Mouse (Mus musculus): Measurements from ENCODE around the gene Hspbap1. TPM values are rescaled to one million over a fixed set of nuclear protein-coding genes. Genes with fewer than 3 reads are reported as not detected.
A peak's percentile ranks its signal among the peaks of the same experiment; 100 is the strongest.

Hspbap1 gene
- polyA plus RNA-seq, 1 experiment from 2014 or later, result 14.0 TPM

DNA sequence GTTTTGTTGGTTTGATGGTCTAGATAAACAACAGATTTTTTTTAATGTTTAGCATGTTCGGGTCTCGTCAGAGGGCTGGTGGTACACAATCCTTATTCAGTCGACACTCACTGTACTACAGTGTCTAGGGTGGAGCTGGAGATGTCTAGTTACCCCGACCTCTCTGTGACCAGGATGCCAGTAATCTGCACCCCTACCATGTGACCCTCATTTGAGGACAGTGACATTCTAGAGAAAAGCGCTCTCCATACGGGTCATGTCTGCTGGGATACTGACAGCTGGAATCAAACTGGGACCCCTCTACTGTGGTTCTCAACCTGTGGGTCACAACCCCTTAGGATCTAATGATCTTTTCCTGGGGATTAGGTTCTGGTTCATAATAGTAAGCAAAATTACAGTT lies 99.5 kb downstream of the Hspbap1 start:
- no peak overlapping the region for H3K4me3 ChIP-seq (ENCODE audit: low read depth, low read length)
- H3K4me2 ChIP-seq (ENCODE audit: low read depth, low read length), result no peak overlapping the region
- ATAC-seq (ENCODE audit: low read depth), result no peak
- 84% methylated on average over 6 of the region's 6 CpGs for WGBS
- H3K9me3 ChIP-seq (ENCODE audit: control insufficient read depth, low read length), result no peaks in the 10 kb centered on the region
- H3K36me3 ChIP-seq (ENCODE audit: control insufficient read depth, insufficient read depth, low read length), result no peaks in the 10 kb centered on the region
- H3K9ac ChIP-seq (replicated peaks; ENCODE audit: low read depth, low read length), result no peak overlapping the region
- peaks cover 3% of the 10 kb centered on the region; the same call in 1 of the 2 replicates for H3K4me1 ChIP-seq (ENCODE audit: control insufficient read depth, insufficient read depth, low read length)
- no peak overlapping the region for H3K27ac ChIP-seq (ENCODE audit: low read depth, low read length)
- peaks cover 7% of the 10 kb centered on the region; the same call in 1 of the 2 replicates for H3K27me3 ChIP-seq (ENCODE audit: control insufficient read depth, insufficient read depth, low read length)

DNA sequence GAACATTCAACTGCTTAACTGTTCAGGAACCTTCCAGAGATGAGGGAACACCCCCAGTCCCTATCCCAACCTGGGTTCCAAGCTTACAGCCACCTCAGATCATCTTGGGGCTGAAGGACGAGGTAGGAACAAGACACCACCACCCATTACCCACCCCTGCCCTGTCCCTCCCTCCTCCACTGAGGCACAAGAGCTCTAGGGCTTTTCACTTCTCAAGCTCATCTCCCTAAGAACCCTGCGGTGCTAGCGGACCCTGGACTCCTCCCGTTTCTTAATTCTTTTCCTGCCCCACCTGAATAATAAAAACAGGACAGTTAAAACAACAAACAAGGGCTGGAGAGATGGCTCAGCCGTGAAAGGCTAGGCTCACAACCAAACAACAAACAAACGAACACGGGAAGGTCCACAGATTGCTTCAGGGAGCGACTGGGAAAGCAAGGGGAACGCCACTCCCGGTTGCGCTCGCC lies 100.4 kb downstream of the Hspbap1 start:
- under 1% methylated on average over 12 of the region's 12 CpGs for WGBS
- Histone ChIP-seq H3K4me3 (ENCODE audit: low read depth, low read length) (peak overlapping the region; percentile 35), H3K4me1 (ENCODE audit: control insufficient read depth, insufficient read depth, low read length) (peaks cover 3% of the 10 kb centered on the region; the same call in 1 of the 2 replicates), H3K27ac (ENCODE audit: low read depth, low read length) (no peak overlapping the region), H3K4me2 (ENCODE audit: low read depth, low read length) (peak overlapping the region; percentile 70), H3K27me3 (ENCODE audit: control insufficient read depth, insufficient read depth, low read length) (peaks cover 7% of the 10 kb centered on the region; the same call in 1 of the 2 replicates), H3K36me3 (ENCODE audit: control insufficient read depth, insufficient read depth, low read length) (no peaks in the 10 kb centered on the region), H3K9me3 (ENCODE audit: control insufficient read depth, low read length) (no peaks in the 10 kb centered on the region), H3K9ac (replicated peaks; ENCODE audit: low read depth, low read length) (peak overlapping the region; percentile 8)
- no peak for ATAC-seq (ENCODE audit: low read depth)

DNA sequence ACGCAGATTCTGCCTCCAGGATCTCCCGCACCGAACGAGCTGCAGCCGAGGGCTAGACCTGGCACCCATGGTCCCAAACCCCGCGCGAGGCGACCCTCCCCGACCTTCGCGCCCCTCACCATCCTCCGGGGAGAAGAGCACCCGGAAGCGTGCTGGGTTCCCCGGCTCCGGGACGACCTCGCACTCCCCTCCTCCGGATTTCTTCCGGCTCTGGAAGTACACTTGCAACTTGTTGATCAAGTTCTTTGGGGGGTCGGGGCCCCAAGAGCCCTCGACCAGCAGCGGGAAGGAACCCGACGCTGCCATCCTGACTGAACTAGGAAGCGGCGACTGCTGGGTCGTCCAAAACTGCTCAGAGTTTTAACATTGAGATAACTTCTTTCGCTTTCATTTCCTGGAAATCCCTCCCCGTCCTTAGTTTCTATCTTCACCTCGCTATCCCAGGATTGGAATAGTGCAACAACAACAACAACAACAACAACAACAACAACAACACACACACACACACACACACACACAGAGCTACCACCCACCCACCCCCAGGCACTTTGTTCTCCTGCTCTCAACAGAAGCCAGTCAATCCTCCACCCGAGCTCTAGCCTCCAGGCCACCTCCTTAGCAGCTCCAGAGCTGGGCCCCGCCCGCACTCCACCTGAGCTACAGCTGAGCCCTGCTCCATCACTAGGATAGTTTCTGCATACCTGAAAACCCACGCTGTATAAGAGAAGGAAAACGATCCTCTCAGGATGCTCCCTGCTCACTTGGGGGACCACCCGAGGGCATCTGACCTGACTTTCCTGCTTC lies 101.1 kb downstream of the Hspbap1 start, which contains the start of gene Parp14:
Parp14 (minus strand) TSS at position 497 of the 804 bp plus-strand sequence.
- peak within 1 kb of the TSS; percentile 35 for H3K4me3 ChIP-seq (ENCODE audit: low read depth, low read length)
- H3K36me3 ChIP-seq (ENCODE audit: control insufficient read depth, insufficient read depth, low read length), result no peaks in the 10 kb centered on the region
- peak within 1 kb of the TSS; percentile 8 for H3K9ac ChIP-seq (replicated peaks; ENCODE audit: low read depth, low read length)
- H3K4me2 ChIP-seq (ENCODE audit: low read depth, low read length), result peak within 1 kb of the TSS; percentile 70
- H3K4me1 ChIP-seq (ENCODE audit: control insufficient read depth, insufficient read depth, low read length), result peaks cover 3% of the 10 kb centered on the region; the same call in 1 of the 2 replicates
- no peaks in the 10 kb centered on the region for H3K9me3 ChIP-seq (ENCODE audit: control insufficient read depth, low read length)
- no peak within 1 kb of the TSS for H3K27ac ChIP-seq (ENCODE audit: low read depth, low read length)
- 1% methylated on average over 38 of the region's 38 CpGs for WGBS
- H3K27me3 ChIP-seq (ENCODE audit: control insufficient read depth, insufficient read depth, low read length), result peaks cover 7% of the 10 kb centered on the region; the same call in 1 of the 2 replicates
- ATAC-seq (ENCODE audit: low read depth), result 0 out of 2 replicates have a peak, but pooled peaks have one; percentile 24

GRCm38 (mm10) chr16:35871898-35872297 lies 101.7 kb downstream of the Hspbap1 start:
- Histone ChIP-seq H3K27ac (ENCODE audit: low read depth, low read length) (no peak overlapping the region), H3K4me2 (ENCODE audit: low read depth, low read length) (peak overlapping the region; percentile 70), H3K9me3 (ENCODE audit: control insufficient read depth, low read length) (no peaks in the 10 kb centered on the region), H3K4me3 (ENCODE audit: low read depth, low read length) (no peak overlapping the region), H3K27me3 (ENCODE audit: control insufficient read depth, insufficient read depth, low read length) (peaks cover 7% of the 10 kb centered on the region; the same call in 1 of the 2 replicates), H3K4me1 (ENCODE audit: control insufficient read depth, insufficient read depth, low read length) (peaks cover 3% of the 10 kb centered on the region; the same call in 1 of the 2 replicates), H3K9ac (replicated peaks; ENCODE audit: low read depth, low read length) (no peak overlapping the region), H3K36me3 (ENCODE audit: control insufficient read depth, insufficient read depth, low read length) (no peaks in the 10 kb centered on the region)
- ATAC-seq (ENCODE audit: low read depth), result no peak
- 34% methylated on average over 12 of the region's 12 CpGs for WGBS

DNA sequence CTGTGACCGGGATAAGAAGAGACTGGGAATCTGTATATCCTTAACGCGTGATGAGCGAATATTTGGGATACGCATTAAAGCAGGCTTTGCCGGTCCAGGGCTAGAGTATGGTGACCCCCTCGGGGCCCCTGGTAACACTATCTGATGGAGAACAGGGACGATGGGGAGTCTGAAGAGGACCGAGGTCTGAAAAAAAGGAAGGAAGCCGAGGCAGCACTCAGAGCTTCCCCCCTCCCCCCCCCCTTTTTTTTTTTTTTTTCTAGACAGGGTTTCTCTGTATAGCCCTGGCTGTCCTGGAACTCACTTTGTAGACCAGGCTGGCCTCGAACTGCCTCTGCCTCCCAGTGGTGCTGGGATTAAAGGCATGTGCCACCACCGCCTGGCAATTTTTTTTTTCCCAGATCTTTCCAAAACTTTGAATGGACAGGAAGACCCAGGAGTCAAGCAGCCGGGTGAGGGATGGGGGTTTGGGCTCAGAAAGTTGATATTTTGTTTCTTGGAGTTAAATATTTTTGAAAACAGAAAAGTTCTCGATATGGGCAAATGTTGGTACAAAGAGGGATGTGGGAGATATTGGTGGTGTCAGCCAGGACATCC lies 102.3 kb downstream of the Hspbap1 start:
- Histone ChIP-seq H3K9ac (replicated peaks; ENCODE audit: low read depth, low read length) (no peak overlapping the region), H3K27me3 (ENCODE audit: control insufficient read depth, insufficient read depth, low read length) (peaks cover 7% of the 10 kb centered on the region; the same call in 1 of the 2 replicates), H3K4me3 (ENCODE audit: low read depth, low read length) (no peak overlapping the region), H3K27ac (ENCODE audit: low read depth, low read length) (no peak overlapping the region), H3K9me3 (ENCODE audit: control insufficient read depth, low read length) (no peaks in the 10 kb centered on the region), H3K36me3 (ENCODE audit: control insufficient read depth, insufficient read depth, low read length) (no peaks in the 10 kb centered on the region), H3K4me1 (ENCODE audit: control insufficient read depth, insufficient read depth, low read length) (peaks cover 3% of the 10 kb centered on the region; the same call in 1 of the 2 replicates), H3K4me2 (ENCODE audit: low read depth, low read length) (no peak overlapping the region)
- ATAC-seq (ENCODE audit: low read depth), result no peak
- 44% methylated on average over 14 of the region's 14 CpGs for WGBS

- Histone ChIP-seq H3K36me3 (ENCODE audit: control insufficient read depth, insufficient read depth, low read length) (no peaks in the 10 kb centered on the region), H3K9me3 (ENCODE audit: control insufficient read depth, low read length) (no peaks in the 10 kb centered on the region), H3K4me2 (ENCODE audit: low read depth, low read length) (no peak overlapping the region), H3K9ac (replicated peaks; ENCODE audit: low read depth, low read length) (no peak overlapping the region), H3K27ac (ENCODE audit: low read depth, low read length) (no peak overlapping the region), H3K4me3 (ENCODE audit: low read depth, low read length) (no peak overlapping the region), H3K4me1 (ENCODE audit: control insufficient read depth, insufficient read depth, low read length) (peaks cover 3% of the 10 kb centered on the region; the same call in 1 of the 2 replicates), H3K27me3 (ENCODE audit: control insufficient read depth, insufficient read depth, low read length) (peaks cover 4% of the 10 kb centered on the region; the same call in 1 of the 2 replicates)
- no peak for ATAC-seq (ENCODE audit: low read depth)
- 45% methylated on average over 3 of the region's 3 CpGs for WGBS
These were observed 104.2 kb downstream of the Hspbap1 start for GRCm38 (mm10) chr16:35874416-35874815.

Other genes starting within 250 kb of the Hspbap1 start
- 18.1 and 21.4 TPM in 2 replicates for gene Sema5b, start 229.2 kb upstream of the Hspbap1 start, polyA plus RNA-seq (2014; fragmentation: Nextera tagmentation; extraction: Ambion mirVana)
- 45.9 and 49.6 TPM in 2 replicates for gene Dirc2, start 1.0 kb upstream of the Hspbap1 start, polyA plus RNA-seq (2014; fragmentation: Nextera tagmentation; extraction: Ambion mirVana)
- 0.13 and 0.59 TPM in 2 replicates for gene Parp14, start 101.2 kb downstream of the Hspbap1 start, polyA plus RNA-seq (2014; fragmentation: Nextera tagmentation; extraction: Ambion mirVana)
- gene Parp9, start 168.1 kb downstream of the Hspbap1 start, polyA plus RNA-seq (2014; fragmentation: Nextera tagmentation; extraction: Ambion mirVana), result 0.78 and 2.1 TPM in 2 replicates
- gene Dtx3l, start 168.8 kb downstream of the Hspbap1 start, polyA plus RNA-seq (2014; fragmentation: Nextera tagmentation; extraction: Ambion mirVana), result 0.95 and 2.0 TPM in 2 replicates
- 89.3 and 101 TPM in 2 replicates for gene Kpna1, start 208.4 kb downstream of the Hspbap1 start, polyA plus RNA-seq (2014; fragmentation: Nextera tagmentation; extraction: Ambion mirVana)